29 mouse cellular contexts compared by ENCODE assay signal in genomic region chr19:41705416-41705815, GRCm38 (mm10). TPM values are rescaled to one million over a fixed set of nuclear protein-coding genes. Genes with fewer than 3 reads are reported as not detected.
A peak's percentile ranks its signal among the peaks of the same experiment; 100 is the strongest.
DNase-seq lines count a peak whose midpoint lies in the region; ATAC-seq and TF ChIP-seq lines count a peak whose summit lies in the region.
"Had no signal": no experiment of that assay in that cellular context is flagged by ENCODE, and none has a peak within 500 bp of the region (broad histone marks: within the 10 kb centered on the region; RNA-seq: fewer than 3 reads in every experiment).

No protein-coding gene starts in this region.

- H3K27me3 ChIP-seq in midbrain, embryonic 10.5 days (ENCODE audit: low read depth, poor library complexity, severe bottlenecking), result peaks cover 85% of the 10 kb centered on the region
- H3K27me3 ChIP-seq in midbrain, embryonic 14.5 days (ENCODE audit: control insufficient read depth, insufficient read depth, low read length), result no peaks in the 10 kb centered on the region
- peaks cover 9% of the 10 kb centered on the region; the same call in 1 of the 2 replicates for H3K27me3 ChIP-seq in hindbrain, embryonic 11.5 days (ENCODE audit: control insufficient read depth, insufficient read depth, low read length)
- H3K27me3 ChIP-seq in hindbrain, embryonic 16.5 days (replicated peaks; ENCODE audit: control insufficient read depth, insufficient read depth, low read length), result no peaks in the 10 kb centered on the region
- no peaks in the 10 kb centered on the region for H3K27me3 ChIP-seq in intestine, postnatal 0 days (replicated peaks; ENCODE audit: control insufficient read depth, insufficient read depth, low read length)
- peaks cover 44% of the 10 kb centered on the region for H3K27me3 ChIP-seq in limb, embryonic 10.5 days (ENCODE audit: low read depth, poor library complexity, severe bottlenecking)
- H3K27me3 ChIP-seq: embryonic facial prominence, embryonic 12.5 days had no signal

- no peak overlapping the region for H3K4me2 ChIP-seq in midbrain, embryonic 14.5 days (ENCODE audit: low read length)
- no peak overlapping the region for H3K4me2 ChIP-seq in hindbrain, embryonic 11.5 days (replicated peaks; ENCODE audit: low read depth, low read length)
- no peak overlapping the region for H3K4me2 ChIP-seq in hindbrain, embryonic 16.5 days (ENCODE audit: low read length)
- no peak overlapping the region for H3K4me2 ChIP-seq in intestine, postnatal 0 days (replicated peaks; ENCODE audit: low read depth)
- H3K4me2 ChIP-seq: embryonic facial prominence, embryonic 12.5 days; heart, embryonic 15.5 days; liver, embryonic 12.5 days had no signal

- peaks cover 70% of the 10 kb centered on the region for H3K4me1 ChIP-seq in midbrain, embryonic 10.5 days
- peaks cover 30% of the 10 kb centered on the region for H3K4me1 ChIP-seq in midbrain, embryonic 14.5 days (ENCODE audit: control insufficient read depth, insufficient read depth, low read length)
- H3K4me1 ChIP-seq in hindbrain, embryonic 11.5 days (replicated peaks; ENCODE audit: control insufficient read depth, insufficient read depth, low read length), result peaks cover 23% of the 10 kb centered on the region
- H3K4me1 ChIP-seq in hindbrain, embryonic 16.5 days (ENCODE audit: control insufficient read depth, insufficient read depth, low read depth, low read length), result peaks cover 21% of the 10 kb centered on the region
- no peaks in the 10 kb centered on the region for H3K4me1 ChIP-seq in intestine, postnatal 0 days (replicated peaks; ENCODE audit: control insufficient read depth, insufficient read depth, low read length)
- H3K4me1 ChIP-seq in limb, embryonic 10.5 days, result peaks cover 27% of the 10 kb centered on the region
- H3K4me1 ChIP-seq: heart, embryonic 15.5 days; liver, embryonic 12.5 days had no signal

- WGBS in midbrain, embryonic 10.5 days, result 28% methylated on average over 12 of the region's 12 CpGs
- WGBS in midbrain, embryonic 14.5 days, result 24% methylated on average over 12 of the region's 12 CpGs
- WGBS in hindbrain, embryonic 11.5 days, result 30% methylated on average over 12 of the region's 12 CpGs
- WGBS in hindbrain, embryonic 16.5 days, result 18% methylated on average over 12 of the region's 12 CpGs
- WGBS in intestine, postnatal 0 days, result 64% methylated on average over 12 of the region's 12 CpGs
- WGBS in limb, embryonic 10.5 days, result 57% methylated on average over 12 of the region's 12 CpGs

- TF ChIP-seq CTCF in intestine, postnatal 0 days (IDR thresholded peaks at IDR 0.05; ENCODE audit: low read depth), result no peak

- ATAC-seq in midbrain, embryonic 14.5 days (ENCODE audit: low FRiP score, low TSS enrichment), result no peak
- ATAC-seq in hindbrain, embryonic 11.5 days (ENCODE audit: low FRiP score), result peak; percentile 50
- peak; percentile 29; the same call in 1 of the 2 replicates for ATAC-seq in hindbrain, embryonic 16.5 days
- no peak for ATAC-seq in intestine, postnatal 0 days
- ATAC-seq: activated CD4-positive, CD25-positive, alpha-beta regulatory T cell, adult 4 months; forebrain, embryonic 14.5 days; liver, embryonic 12.5 days; liver, postnatal 0 days had no signal

- H3K9me3 ChIP-seq in midbrain, embryonic 10.5 days (replicated peaks), result no peaks in the 10 kb centered on the region
- no peaks in the 10 kb centered on the region for H3K9me3 ChIP-seq in midbrain, embryonic 14.5 days (ENCODE audit: control insufficient read depth, low read length)
- no peaks in the 10 kb centered on the region for H3K9me3 ChIP-seq in hindbrain, embryonic 11.5 days (ENCODE audit: control insufficient read depth, low read length)
- no peaks in the 10 kb centered on the region for H3K9me3 ChIP-seq in hindbrain, embryonic 16.5 days (ENCODE audit: control insufficient read depth, low read length)
- no peaks in the 10 kb centered on the region for H3K9me3 ChIP-seq in intestine, postnatal 0 days (ENCODE audit: control insufficient read depth)
- H3K9me3 ChIP-seq in limb, embryonic 10.5 days (replicated peaks), result no peaks in the 10 kb centered on the region
- H3K9me3 ChIP-seq: embryonic facial prominence, embryonic 12.5 days; heart, embryonic 10.5 days; heart, embryonic 15.5 days; liver, embryonic 12.5 days had no signal

- H3K9ac ChIP-seq in midbrain, embryonic 14.5 days (replicated peaks; ENCODE audit: low read length), result no peak overlapping the region
- no peak overlapping the region for H3K9ac ChIP-seq in hindbrain, embryonic 11.5 days (ENCODE audit: low read depth, low read length)
- no peak overlapping the region for H3K9ac ChIP-seq in hindbrain, embryonic 16.5 days (ENCODE audit: low read depth, low read length)
- H3K9ac ChIP-seq in intestine, postnatal 0 days (ENCODE audit: low read depth, low read length), result no peak overlapping the region
- H3K9ac ChIP-seq: embryonic facial prominence, embryonic 12.5 days; heart, embryonic 15.5 days; liver, embryonic 12.5 days; liver, postnatal 0 days had no signal

- no peaks in the 10 kb centered on the region for H3K36me3 ChIP-seq in midbrain, embryonic 10.5 days
- no peaks in the 10 kb centered on the region for H3K36me3 ChIP-seq in midbrain, embryonic 14.5 days (ENCODE audit: control insufficient read depth, insufficient read depth, low read length)
- no peaks in the 10 kb centered on the region for H3K36me3 ChIP-seq in hindbrain, embryonic 11.5 days (ENCODE audit: control insufficient read depth, insufficient read depth, low read length)
- H3K36me3 ChIP-seq in hindbrain, embryonic 16.5 days (ENCODE audit: control insufficient read depth, insufficient read depth, low read length), result no peaks in the 10 kb centered on the region
- H3K36me3 ChIP-seq in intestine, postnatal 0 days (ENCODE audit: control insufficient read depth, insufficient read depth), result no peaks in the 10 kb centered on the region
- H3K36me3 ChIP-seq in limb, embryonic 10.5 days, result no peaks in the 10 kb centered on the region
- H3K36me3 ChIP-seq: embryonic facial prominence, embryonic 12.5 days; heart, embryonic 10.5 days; heart, embryonic 15.5 days; liver, embryonic 12.5 days had no signal

- H3K27ac ChIP-seq in midbrain, embryonic 10.5 days (replicated peaks), result peak overlapping the region; percentile 79
- no peak overlapping the region for H3K27ac ChIP-seq in midbrain, embryonic 14.5 days (replicated peaks; ENCODE audit: low read depth, low read length)
- H3K27ac ChIP-seq in hindbrain, embryonic 11.5 days (ENCODE audit: low read depth, low read length), result peak overlapping the region; percentile 75
- no peak overlapping the region for H3K27ac ChIP-seq in hindbrain, embryonic 16.5 days (ENCODE audit: low read depth, low read length)
- H3K27ac ChIP-seq in intestine, postnatal 0 days (ENCODE audit: low read depth, low read length), result no peak overlapping the region
- H3K27ac ChIP-seq in limb, embryonic 10.5 days, result no peak overlapping the region
- H3K27ac ChIP-seq: embryonic facial prominence, embryonic 12.5 days; heart, embryonic 10.5 days; heart, embryonic 15.5 days; liver, embryonic 12.5 days; macrophage had no signal

- peak overlapping the region; percentile 21; the same call in 1 of the 2 replicates for H3K4me3 ChIP-seq in midbrain, embryonic 10.5 days
- no peak overlapping the region for H3K4me3 ChIP-seq in midbrain, embryonic 14.5 days (replicated peaks; ENCODE audit: low read depth, low read length)
- no peak overlapping the region for H3K4me3 ChIP-seq in hindbrain, embryonic 11.5 days (ENCODE audit: low read depth, low read length)
- no peak overlapping the region for H3K4me3 ChIP-seq in hindbrain, embryonic 16.5 days (ENCODE audit: low read length)
- H3K4me3 ChIP-seq in intestine, postnatal 0 days (ENCODE audit: low read depth, low read length), result no peak overlapping the region
- H3K4me3 ChIP-seq in limb, embryonic 10.5 days, result no peak overlapping the region
- H3K4me3 ChIP-seq: embryonic facial prominence, embryonic 12.5 days; heart, embryonic 10.5 days; heart, embryonic 15.5 days; liver, embryonic 12.5 days; myocyte had no signal

- DNase-seq in embryo, embryonic 10 days (ENCODE audit: low spot score), result peak; percentile 45
- DNase-seq in embryo, embryonic 10.5 days (ENCODE audit: low spot score), result no peak
- DNase-seq in midbrain, embryonic 10.5 days (ENCODE audit: low spot score), result peak; percentile 48
- DNase-seq in midbrain, embryonic 14.5 days, result no peak
- DNase-seq in hindbrain, embryonic 11.5 days (ENCODE audit: low spot score), result no peak
- DNase-seq in limb, embryonic 10.5 days (ENCODE audit: low spot score), result no peak
- DNase-seq: adrenal gland, adult 2 months; adrenal gland, postnatal 36 days; cerebellum, adult 18-20 months; cerebellum, postnatal 10 days; gastrocnemius, postnatal 25 days; heart, adult 11 months; kidney, adult 11 months; kidney, postnatal 25 days; liver, postnatal 0 days; lung, postnatal 10 days; right cerebral cortex, postnatal 25 days; thymus, postnatal 14 days had no signal

RNA-seq across cellular contexts. Expression of gene Slit1, which starts 38.0 kb away (rescaled TPM):
- 12.8 and 13.4 TPM in 2 replicates for polyA plus RNA-seq in midbrain, embryonic 10.5 days (2016; fragmentation: Nextera tagmentation; extraction: Ambion mirVana)
- polyA plus RNA-seq in midbrain, embryonic 14.5 days (2014; fragmentation: Nextera tagmentation; extraction: Ambion mirVana), result 20.6 and 27.9 TPM in 2 replicates
- polyA plus RNA-seq in hindbrain, embryonic 11.5 days (2014; fragmentation: Nextera tagmentation; extraction: Ambion mirVana), result 13.8 and 22.8 TPM in 2 replicates
- polyA plus RNA-seq in hindbrain, embryonic 16.5 days (2015; fragmentation: Nextera tagmentation; extraction: Ambion mirVana), result 17.4 and 23.1 TPM in 2 replicates
- polyA plus RNA-seq in intestine, postnatal 0 days (2015; fragmentation: Nextera tagmentation; extraction: Ambion mirVana), result 0.27 and 0.35 TPM in 2 replicates
- polyA plus RNA-seq in limb, embryonic 10.5 days (2016; fragmentation: Nextera tagmentation; extraction: Ambion mirVana), result 0.97 and 1.1 TPM in 2 replicates
- polyA plus RNA-seq: C2C12 had no signal

Comparison
In these comparisons a context has a peak if more than half of its experiments do, and no peak if none do; other contexts are left out.
1. DNase-seq: peak in embryo, embryonic 10 days (single experiment) and midbrain, embryonic 10.5 days (single experiment); none in embryo, embryonic 10.5 days (single experiment), midbrain, embryonic 14.5 days (single experiment), hindbrain, embryonic 11.5 days (single experiment) and limb, embryonic 10.5 days (single experiment).
2. H3K27ac ChIP-seq: peak in midbrain, embryonic 10.5 days (single experiment) and hindbrain, embryonic 11.5 days (single experiment); none in midbrain, embryonic 14.5 days (single experiment), hindbrain, embryonic 16.5 days (single experiment), intestine, postnatal 0 days (single experiment) and limb, embryonic 10.5 days (single experiment).
3. ATAC-seq: peak in hindbrain, embryonic 11.5 days (single experiment) and hindbrain, embryonic 16.5 days (single experiment); none in midbrain, embryonic 14.5 days (single experiment) and intestine, postnatal 0 days (single experiment).